Mouse (Mus musculus): ENCODE results near the gene Kif17. TPM values are rescaled to one million over a fixed set of nuclear protein-coding genes. Genes with fewer than 3 reads are reported as not detected.
A peak's percentile ranks its signal among the peaks of the same experiment; 100 is the strongest.
"Not testable (repeated sequence)": the region's sequence is repeated elsewhere in the genome, so short reads cannot be mapped to it uniquely, and the experiment has no call there.

The Kif17 gene
- polyA plus RNA-seq, 2 experiments from 2014 or later, result not detected

DNA sequence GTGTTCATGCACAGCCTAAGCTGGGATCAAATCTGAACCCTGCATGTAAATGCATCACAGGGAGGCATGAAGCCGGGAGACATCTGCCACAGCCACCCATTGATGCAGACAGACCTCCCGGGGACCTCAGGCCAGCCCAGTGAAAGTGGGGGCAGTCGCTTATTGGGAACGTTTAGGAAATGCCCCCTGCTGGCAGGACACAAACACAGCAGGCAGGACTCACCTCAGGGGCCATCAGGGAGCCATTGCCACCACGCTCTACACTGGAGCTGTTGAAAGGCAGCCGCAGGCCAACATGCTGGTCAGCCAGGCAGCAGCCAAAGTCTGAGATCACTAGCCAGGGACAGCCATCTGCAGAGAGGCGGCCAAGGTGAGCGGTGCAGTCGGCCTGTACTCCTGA, 65.5 kb downstream of the Kif17 start:
- ATAC-seq, result no peak

- no peak for ATAC-seq
These were observed 66.1 kb downstream of the Kif17 start for GRCm38 (mm10) chr4:138316369-138316768.

DNA sequence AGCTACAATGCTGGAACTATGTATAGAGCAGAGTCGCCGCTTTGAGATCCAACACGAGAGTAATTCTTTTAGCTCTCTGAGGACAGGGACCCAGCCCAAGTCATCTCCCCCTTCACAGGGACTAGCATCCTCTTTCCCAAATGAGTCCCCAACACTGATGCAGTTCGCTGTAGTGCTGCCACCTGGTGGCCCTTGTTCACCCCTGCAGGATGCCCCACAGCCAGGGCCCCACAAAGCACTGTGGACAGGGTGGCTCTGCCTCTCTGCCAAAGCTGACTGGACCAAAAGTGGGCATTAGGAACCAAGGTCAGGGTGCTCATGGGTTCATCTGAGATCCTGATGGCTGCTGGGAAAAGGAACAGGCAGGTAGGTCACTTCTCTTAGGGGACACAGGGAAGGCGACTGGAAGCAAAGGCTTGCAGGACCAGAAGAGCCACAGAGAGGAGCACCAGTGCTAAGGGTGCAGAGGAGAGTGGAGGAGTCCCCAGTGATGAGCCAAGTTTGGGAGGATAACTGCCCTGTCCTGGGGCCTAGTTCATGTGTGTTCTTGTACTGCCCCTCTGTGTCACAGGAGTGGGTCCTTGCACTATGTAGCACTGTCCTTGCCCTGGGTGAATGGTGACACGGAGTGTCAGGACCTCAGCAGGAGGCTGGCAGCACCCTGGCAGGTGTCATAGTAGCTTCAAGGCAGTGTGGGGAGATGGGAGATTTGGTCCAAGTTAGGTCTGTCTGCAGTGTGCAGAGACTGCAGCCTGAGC, 68.5 kb downstream of the Kif17 start:
- peak; percentile 60 for ATAC-seq

- peak; percentile 58 for ATAC-seq
These were observed 69.3 kb downstream of the Kif17 start for GRCm38 (mm10) chr4:138319508-138319907.

- ATAC-seq, result no peak
These were observed 70.5 kb downstream of the Kif17 start for GRCm38 (mm10) chr4:138320711-138321110.

GRCm38 (mm10) chr4:138321488-138321887, 71.3 kb downstream of the Kif17 start:
- ATAC-seq, result no peak

GRCm38 (mm10) chr4:138322692-138323091, 72.5 kb downstream of the Kif17 start:
- no peak for ATAC-seq

DNA sequence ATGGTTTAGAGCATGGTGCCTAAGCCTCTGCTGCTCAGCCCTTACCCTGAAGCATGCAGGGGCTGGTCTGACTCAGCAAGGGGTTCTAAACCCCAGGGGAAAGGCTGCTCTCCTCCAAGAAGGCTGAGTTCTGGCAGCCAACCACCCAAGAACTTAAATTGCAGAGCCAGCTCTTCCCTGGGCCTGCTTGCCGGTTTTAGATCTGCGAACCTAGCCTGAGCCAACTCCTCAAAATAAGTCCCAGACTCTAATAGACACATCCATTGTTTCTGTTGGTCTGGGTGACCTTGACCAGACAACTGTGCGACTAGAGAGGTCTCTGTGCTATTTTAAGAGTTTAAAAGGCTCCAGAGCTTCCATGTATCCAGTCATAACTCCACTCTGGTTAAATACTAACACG, 73.5 kb downstream of the Kif17 start:
- ATAC-seq, result no peak

- no peak for ATAC-seq
These were observed 74.2 kb downstream of the Kif17 start for GRCm38 (mm10) chr4:138324451-138324850.

DNA sequence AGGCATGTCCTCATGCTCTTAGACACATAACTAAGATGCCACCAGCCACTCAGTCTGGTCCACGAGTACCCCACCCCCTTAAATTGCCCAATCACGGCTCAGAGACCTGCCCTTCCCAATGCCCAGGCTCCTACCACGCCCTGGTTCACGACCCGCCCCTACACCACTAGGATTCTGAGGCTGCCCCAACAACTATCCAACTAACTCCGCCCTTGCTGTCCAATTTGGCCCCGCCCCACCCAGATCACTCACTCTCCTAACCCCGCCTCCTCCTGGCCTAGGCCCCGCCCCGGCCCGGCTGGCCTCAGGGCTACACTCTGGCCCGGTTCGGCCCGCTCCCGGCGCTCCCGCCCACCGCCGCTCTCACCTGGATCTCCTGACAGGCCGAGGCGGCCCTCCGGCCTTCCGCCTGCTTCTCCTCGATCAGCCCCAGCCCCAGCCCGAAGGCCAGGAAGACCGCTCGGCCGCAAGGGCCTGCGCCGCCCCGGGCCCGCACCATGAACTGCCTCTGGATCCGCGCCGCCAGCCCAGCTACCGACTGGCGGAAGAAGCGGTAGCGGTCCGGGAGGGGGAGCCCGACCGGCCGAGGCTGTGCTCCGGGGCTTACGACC, 75.3 kb downstream of the Kif17 start:
- peak; percentile 86 for ATAC-seq

DNA sequence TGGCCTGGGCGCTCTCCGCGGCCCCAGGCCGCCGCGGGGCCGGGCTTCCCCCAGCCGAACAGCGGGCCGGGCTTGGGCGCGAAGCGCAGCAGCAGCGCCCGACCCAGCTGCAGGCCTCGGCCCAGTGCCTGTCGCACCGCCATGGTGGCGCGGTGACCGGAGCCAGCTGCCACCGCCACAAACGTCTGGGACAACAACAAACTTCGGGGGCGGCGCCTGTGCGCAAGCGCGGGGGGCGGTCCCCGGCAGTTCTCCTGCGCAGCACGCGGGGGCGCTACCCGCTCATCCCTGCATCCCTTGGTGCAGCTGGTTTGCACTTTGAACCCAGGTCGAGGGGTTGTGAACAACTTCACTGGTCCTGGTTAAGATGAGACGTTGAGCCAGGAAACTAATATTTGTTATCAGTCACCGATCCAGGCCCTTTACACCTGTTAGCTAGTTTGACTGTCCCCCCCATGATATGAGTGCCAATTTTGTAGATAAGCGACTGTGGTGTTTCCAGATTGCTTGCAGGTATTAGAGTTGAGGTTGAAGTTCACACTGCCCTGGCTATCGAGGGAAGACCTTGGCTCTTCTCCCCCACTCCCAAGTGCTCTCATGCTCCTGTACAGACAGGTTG, 76.0 kb downstream of the Kif17 start, which contains the start of gene Pink1:
TSS of gene Pink1 (minus strand) at position 231 of the 619 bp plus-strand sequence.
- peak; percentile 83 for ATAC-seq

GRCm38 (mm10) chr4:138327155-138327554, 76.9 kb downstream of the Kif17 start:
- ATAC-seq, result not testable (repeated sequence)

GRCm38 (mm10) chr4:138327891-138328470, 77.7 kb downstream of the Kif17 start:
- no peak for ATAC-seq

DNA sequence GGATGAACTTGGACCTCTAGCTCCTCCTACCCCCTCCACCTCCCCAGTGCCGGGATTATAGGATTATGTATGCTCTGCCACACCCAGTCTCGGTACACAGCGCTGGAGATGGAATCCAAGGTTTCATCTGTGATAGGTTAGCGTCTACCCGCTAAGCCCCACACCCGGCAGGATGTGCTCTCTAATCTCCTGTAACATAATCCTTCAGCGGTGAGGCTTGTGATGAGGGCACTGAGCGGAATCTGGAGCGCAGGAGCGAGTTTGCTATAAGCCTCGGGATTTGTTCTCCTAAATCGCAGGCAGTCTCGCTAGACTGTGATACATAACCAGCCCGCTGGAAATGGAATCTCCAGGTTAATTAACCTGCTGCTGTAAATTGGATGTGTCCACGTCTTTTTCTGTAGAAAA, 80.0 kb downstream of the Kif17 start:
- no peak for ATAC-seq

DNA sequence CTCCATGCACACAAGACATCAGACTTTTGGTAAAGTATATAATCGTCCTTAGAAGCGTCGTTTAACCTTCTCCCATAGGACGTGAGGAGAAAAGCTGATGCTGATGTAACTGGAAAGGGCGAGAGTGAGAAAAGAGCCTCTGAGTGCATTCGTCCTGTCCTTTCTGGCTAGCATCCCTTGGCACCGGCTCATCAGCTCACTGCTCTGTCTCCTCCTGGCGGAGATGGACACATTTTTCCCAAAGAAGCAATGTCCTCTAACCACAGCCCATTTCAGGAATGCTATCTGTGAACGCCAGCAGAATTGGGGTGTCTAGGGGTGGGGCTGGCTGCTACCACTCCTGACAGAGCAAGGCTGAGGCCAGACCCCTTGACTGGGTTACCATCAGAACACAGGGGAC, 81.4 kb downstream of the Kif17 start:
- no peak for ATAC-seq

DNA sequence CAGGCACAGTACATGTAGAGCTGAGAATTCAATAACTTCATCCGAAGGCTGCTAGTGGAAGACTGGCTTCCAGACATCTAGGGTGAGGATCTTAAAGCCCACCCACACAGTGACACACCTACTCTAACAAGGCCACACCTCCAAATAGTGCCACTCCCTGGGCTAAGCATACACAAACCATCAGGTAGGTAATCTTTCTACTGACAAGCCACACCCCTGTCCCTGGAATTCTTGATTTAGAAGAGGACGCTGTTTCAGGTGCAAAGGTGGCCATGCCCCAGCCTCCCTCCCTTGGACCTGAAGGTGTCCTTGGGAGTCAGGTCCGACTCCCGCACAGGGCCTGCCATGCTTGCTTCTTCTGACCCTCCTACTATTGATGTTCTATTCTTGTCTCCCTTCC, 82.9 kb downstream of the Kif17 start:
- ATAC-seq, result no peak

- no peak for ATAC-seq
These were observed 84.8 kb downstream of the Kif17 start for GRCm38 (mm10) chr4:138335036-138335435.

DNA sequence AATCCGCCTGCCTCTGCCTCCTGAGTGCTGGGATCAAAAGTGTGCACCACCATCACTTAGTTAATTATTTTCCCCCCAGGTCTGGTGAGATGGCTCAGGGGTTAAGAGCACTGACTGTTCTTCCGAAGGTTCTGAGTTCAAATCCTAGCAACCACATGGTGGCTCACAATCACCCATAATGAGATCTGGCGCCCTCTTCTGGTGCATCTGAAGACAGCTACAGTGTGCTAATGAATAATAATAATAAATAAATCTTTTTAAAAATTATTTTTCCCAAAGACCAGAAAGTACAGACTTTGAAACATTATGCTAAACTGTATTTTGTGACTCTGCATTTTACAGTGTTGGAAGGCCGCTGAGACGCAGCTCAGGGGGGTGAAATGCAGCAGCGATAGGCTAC, 85.4 kb downstream of the Kif17 start:
- ATAC-seq, result no peak

GRCm38 (mm10) chr4:138336876-138337275, 86.6 kb downstream of the Kif17 start:
- ATAC-seq, result no peak

DNA sequence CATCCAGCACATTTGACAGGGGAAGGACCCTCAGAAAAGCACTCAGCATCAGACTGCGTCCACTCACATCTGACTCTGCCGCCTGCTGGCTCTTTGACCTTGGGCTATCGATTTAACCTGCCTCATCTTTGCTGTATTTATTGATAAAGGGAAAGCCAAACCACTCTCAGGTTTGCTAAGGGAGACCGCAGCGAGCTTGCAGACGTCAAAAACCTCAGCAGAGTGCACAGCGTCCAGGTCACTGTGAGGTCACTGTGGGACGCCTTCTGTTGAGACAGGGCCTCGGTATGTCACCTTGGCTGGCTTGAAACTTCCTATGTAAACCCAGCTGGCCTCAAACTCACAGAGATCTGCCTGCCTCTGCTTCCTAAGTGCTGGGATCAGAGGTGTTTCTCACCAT, 87.1 kb downstream of the Kif17 start:
- no peak for ATAC-seq

GRCm38 (mm10) chr4:138339963-138340362, 89.7 kb downstream of the Kif17 start:
- ATAC-seq, result no peak

GRCm38 (mm10) chr4:138341393-138341792, 91.2 kb downstream of the Kif17 start:
- no peak for ATAC-seq

- ATAC-seq, result no peak
These were observed 91.8 kb downstream of the Kif17 start for GRCm38 (mm10) chr4:138342048-138342447.

Data from activated CD4-positive, CD25-positive, alpha-beta regulatory T cell, adult 4 months (primary cell).